Mouse (Mus musculus) cerebellum, adult 2 months (tissue): ENCODE data around the gene Hsd17b11. TPM values are rescaled to one million over a fixed set of nuclear protein-coding genes. Genes with fewer than 3 reads are reported as not detected.
A peak's percentile ranks its signal among the peaks of the same experiment; 100 is the strongest.

Source experiments
- DNase-seq, 2 experiments: peaks; one replicate each; pipeline ENCODE4 v3.0.0; 2021
- H3K27ac ChIP-seq: fragments of 200-500 bp; 2 replicates; pipeline ENCODE4 v1.5.1; 2012; ENCODE audit warnings: low read length, control low read depth, inconsistent platforms; ENCODE audit not compliant: insufficient read depth
- H3K27me3 ChIP-seq: fragments of 200-500 bp; 2 replicates; pipeline ENCODE4 v1.6.1; 2012; ENCODE audit warnings: inconsistent platforms, mild to moderate bottlenecking, low read length, moderate library complexity; ENCODE audit not compliant: control insufficient read depth, insufficient read depth
- H3K4me1 ChIP-seq: fragments of 200-500 bp; 2 replicates; pipeline ENCODE4 v1.6.1; 2011; ENCODE audit warnings: low read length; ENCODE audit not compliant: control insufficient read depth, insufficient read depth
- H3K4me3 ChIP-seq: fragments of 200-500 bp; replicated peaks from 2 replicates; pipeline ENCODE3; 2011; ENCODE audit warnings: mild to moderate bottlenecking, low read depth, low read length, control low read depth; ENCODE audit not compliant: insufficient read depth
- CTCF ChIP-seq: fragments of 200-500 bp; IDR thresholded peaks from 2 replicates; pipeline ENCODE4 v1.5.1; 2011; ENCODE audit warnings: low read depth, mild to moderate bottlenecking, control low read depth, low read length, moderate library complexity, borderline replicate concordance; ENCODE audit not compliant: insufficient read depth
- POLR2A ChIP-seq: fragments of 200-500 bp; IDR thresholded peaks from 2 replicates; pipeline ENCODE4 v1.6.1; 2011; ENCODE audit warnings: low read length, control low read depth, borderline replicate concordance; ENCODE audit not compliant: insufficient read depth
- WGBS: fragments of 180-500 bp; shearing (Covaris S2); methylation state at CpG from one replicate; pipeline ENCODE4 v1.1.7; 2018; 5-methylcytosine and 5-hydroxymethylcytosine counted together
- polyA plus RNA-seq: library from polyadenylated mRNA; depleted of rRNA; stranded (reverse); fragments of >200 nt; gene quantifications from 2 replicates; pipeline ENCODE4 v1.2.3, GENCODE M21; 2012

Hsd17b11 gene
- polyA plus RNA-seq, 1 experiment, result 29.2 TPM

GRCm38 (mm10) chr5:103995181-103995580 is 26.5 kb downstream of the Hsd17b11 start:
- Histone ChIP-seq H3K4me1 (no peaks in the 10 kb centered on the region; the same call in 1 of the 2 replicates), H3K4me3 (no peak overlapping the region), H3K27me3 (no peaks in the 10 kb centered on the region), H3K27ac (no peak overlapping the region)
- peak in 1 of 2 experiments; percentile 17 for DNase-seq
- WGBS, result 61% methylated on average over 3 of the region's 3 CpGs
- TF ChIP-seq CTCF, result peak; percentile 21; the same call in 1 of the 2 replicates
- no peak for TF ChIP-seq POLR2A

GRCm38 (mm10) chr5:103994669-103995068 is 27.1 kb downstream of the Hsd17b11 start:
- Histone ChIP-seq H3K4me1 (no peaks in the 10 kb centered on the region; the same call in 1 of the 2 replicates), H3K4me3 (no peak overlapping the region), H3K27me3 (no peaks in the 10 kb centered on the region), H3K27ac (no peak overlapping the region)
- no peak for TF ChIP-seq POLR2A
- TF ChIP-seq CTCF, result no peak
- DNase-seq, result no peak
- 92% methylated on average over 4 of the region's 4 CpGs for WGBS

GRCm38 (mm10) chr5:103993601-103994000 is 28.1 kb downstream of the Hsd17b11 start:
- H3K27ac ChIP-seq, result no peak overlapping the region
- 92% methylated on average over 1 of the region's 1 CpGs for WGBS

GRCm38 (mm10) chr5:103992831-103993230 is 28.9 kb downstream of the Hsd17b11 start:
- no peak for DNase-seq
- H3K4me3 ChIP-seq, result no peak overlapping the region
- no peaks in the 10 kb centered on the region for H3K27me3 ChIP-seq
- no peak overlapping the region for H3K27ac ChIP-seq
- TF ChIP-seq POLR2A (no peak), CTCF (no peak)
- no peaks in the 10 kb centered on the region for H3K4me1 ChIP-seq
- WGBS, result 91% methylated on average over 9 of the region's 9 CpGs

More at GRCm38 (mm10) chr5:103993601-103994000, 28.1 kb downstream of the Hsd17b11 start:
- Histone ChIP-seq H3K27me3 (no peaks in the 10 kb centered on the region), H3K4me1 (no peaks in the 10 kb centered on the region; the same call in 1 of the 2 replicates), H3K4me3 (no peak overlapping the region)
- TF ChIP-seq POLR2A, result no peak
- DNase-seq, result no peak

- no peak overlapping the region for H3K4me3 ChIP-seq
Observed at GRCm38 (mm10) chr5:103980705-103981560, 40.8 kb downstream of the Hsd17b11 start.

GRCm38 (mm10) chr5:103977907-103978570 is 43.7 kb downstream of the Hsd17b11 start:
- H3K4me3 ChIP-seq, result no peak overlapping the region
- 91% methylated on average over 7 of the region's 7 CpGs for WGBS
- no peaks in the 10 kb centered on the region for H3K27me3 ChIP-seq
- DNase-seq, result no peak
- no peak for TF ChIP-seq POLR2A
- TF ChIP-seq CTCF, result no peak
- H3K27ac ChIP-seq, result no peak overlapping the region
- H3K4me1 ChIP-seq, result no peaks in the 10 kb centered on the region

More at GRCm38 (mm10) chr5:103980705-103981560, 40.8 kb downstream of the Hsd17b11 start:
- Histone ChIP-seq H3K27ac (no peak overlapping the region), H3K27me3 (no peaks in the 10 kb centered on the region), H3K4me1 (no peaks in the 10 kb centered on the region)
- no peak for DNase-seq
- no peak for TF ChIP-seq POLR2A
- no peak for TF ChIP-seq CTCF
- WGBS, result 87% methylated on average over 9 of the region's 9 CpGs

- DNase-seq, result no peak
- H3K4me1 ChIP-seq, result no peaks in the 10 kb centered on the region
- 79% methylated on average over 4 of the region's 4 CpGs for WGBS
Observed at GRCm38 (mm10) chr5:103977297-103977696, 44.4 kb downstream of the Hsd17b11 start, which contains the start of gene Hsd17b13. Gene Hsd17b13 (minus strand): TSS chr5:103977410.

GRCm38 (mm10) chr5:103975736-103976135 is 46.0 kb downstream of the Hsd17b11 start:
- no peak for TF ChIP-seq POLR2A
- 87% methylated on average over 7 of the region's 7 CpGs for WGBS
- Histone ChIP-seq H3K27ac (no peak overlapping the region), H3K27me3 (no peaks in the 10 kb centered on the region; the same call in 1 of the 2 replicates), H3K4me3 (no peak overlapping the region), H3K4me1 (no peaks in the 10 kb centered on the region)
- DNase-seq, result no peak

More at GRCm38 (mm10) chr5:103977297-103977696, 44.4 kb downstream of the Hsd17b11 start, which contains the start of gene Hsd17b13:
- no peak within 1 kb of the TSS for H3K4me3 ChIP-seq
- H3K27me3 ChIP-seq, result no peaks in the 10 kb centered on the region; the same call in 1 of the 2 replicates
- no peak for TF ChIP-seq POLR2A
- TF ChIP-seq CTCF, result no peak
- no peak within 1 kb of the TSS for H3K27ac ChIP-seq
